Mouse (Mus musculus) gastrocnemius, postnatal 25 days (tissue): ENCODE measurements around the gene Gm1673. TPM values are rescaled to one million over a fixed set of nuclear protein-coding genes. Genes with fewer than 3 reads are reported as not detected.
A peak's percentile ranks its signal among the peaks of the same experiment; 100 is the strongest.

Experiments
- DNase-seq: peaks from one replicate; pipeline ENCODE4 v3.0.0; 2022
- total RNA-seq, 2 experiments: library from RNA; stranded (reverse); gene quantifications; 1 replicate in 1 of 2; 2 replicates in 1 of 2; pipeline ENCODE4 v1.2.3; 2021

The Gm1673 gene
- total RNA-seq, 2 experiments from 2014 or later = not detected

DNA sequence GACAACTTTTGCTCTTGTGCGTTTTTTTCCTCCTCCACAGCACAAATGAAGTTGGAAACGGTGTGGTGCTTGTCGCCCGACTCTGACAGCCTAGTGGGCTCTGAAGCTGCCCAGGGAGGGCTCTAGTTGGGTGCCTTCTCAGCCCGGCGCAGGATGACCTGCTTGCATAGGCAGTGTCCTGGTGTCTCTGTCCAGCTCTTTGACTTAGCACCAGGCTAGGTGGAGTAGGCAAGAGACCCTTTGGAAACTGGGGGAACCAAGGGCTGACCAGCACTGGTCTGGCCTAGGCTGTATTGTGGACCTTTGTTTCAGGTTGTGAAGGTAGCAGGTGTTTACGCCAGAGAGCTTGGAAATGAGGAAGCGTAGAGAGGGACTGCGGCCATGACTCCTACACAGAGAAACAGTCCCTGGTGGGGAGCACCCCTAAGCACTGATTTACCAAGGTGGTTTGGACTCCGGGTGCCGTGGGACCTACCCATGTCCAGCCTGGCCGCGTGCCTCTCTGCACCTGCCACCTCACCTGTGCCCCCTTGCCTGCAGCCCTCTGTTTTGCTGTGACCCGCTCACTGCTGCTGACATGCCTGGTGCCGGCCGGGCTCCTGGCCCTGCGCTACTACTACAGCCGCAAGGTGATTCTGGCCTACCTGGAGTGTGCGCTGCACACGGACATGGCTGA is 14.7 kb downstream of the Gm1673 start:
- peak; percentile 2 for DNase-seq

DNA sequence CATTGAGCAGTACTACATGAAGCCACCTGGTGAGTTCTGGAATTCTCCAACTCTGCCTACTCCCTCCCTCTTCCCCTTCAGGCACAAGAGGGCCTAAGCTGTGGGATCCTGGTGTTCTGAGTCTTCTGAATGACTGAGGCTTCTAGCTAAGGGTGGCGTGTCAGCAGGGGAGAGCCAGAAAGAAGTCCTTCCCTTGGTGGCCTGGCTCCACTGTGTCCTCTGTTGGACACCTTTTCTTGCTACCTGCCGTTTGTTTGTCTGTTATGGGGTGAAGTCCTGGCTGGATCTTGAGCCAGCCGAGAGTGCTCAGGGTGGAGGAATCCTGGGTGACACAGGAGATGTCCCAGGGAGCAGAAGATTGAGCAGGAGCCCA is 15.3 kb downstream of the Gm1673 start:
- peak; percentile 2 for DNase-seq

DNA sequence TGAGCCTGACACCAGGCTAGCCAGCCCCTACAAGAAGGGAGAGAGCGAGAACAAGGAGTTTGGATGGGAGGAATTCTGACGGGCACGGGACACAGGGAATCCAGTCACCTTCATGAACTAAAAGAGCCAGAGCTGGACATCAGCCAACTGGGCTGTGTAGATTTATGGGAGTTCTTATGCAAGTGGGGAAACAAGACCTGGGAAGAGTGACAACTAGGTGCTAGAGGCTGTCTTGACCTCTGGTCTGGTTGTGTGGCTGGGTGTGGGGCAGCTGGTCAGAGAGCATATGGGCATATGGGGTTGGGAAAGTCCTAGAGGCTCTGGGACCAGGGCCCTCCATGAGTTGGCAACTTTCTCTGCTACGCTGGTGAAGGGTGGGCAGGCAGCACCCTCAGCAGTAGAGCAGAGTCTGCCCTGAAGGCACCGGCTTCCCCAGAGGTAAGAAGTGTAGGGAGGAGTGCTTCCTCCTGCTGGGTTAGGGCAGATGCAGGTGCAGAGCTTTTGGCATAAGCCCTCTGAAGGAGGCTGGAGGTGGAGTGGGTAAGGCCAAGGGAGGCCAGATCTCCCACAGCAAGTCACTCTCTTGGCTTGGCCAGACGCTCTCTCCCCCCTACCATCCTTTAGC is 16.3 kb downstream of the Gm1673 start:
- DNase-seq = peak; percentile 4

DNA sequence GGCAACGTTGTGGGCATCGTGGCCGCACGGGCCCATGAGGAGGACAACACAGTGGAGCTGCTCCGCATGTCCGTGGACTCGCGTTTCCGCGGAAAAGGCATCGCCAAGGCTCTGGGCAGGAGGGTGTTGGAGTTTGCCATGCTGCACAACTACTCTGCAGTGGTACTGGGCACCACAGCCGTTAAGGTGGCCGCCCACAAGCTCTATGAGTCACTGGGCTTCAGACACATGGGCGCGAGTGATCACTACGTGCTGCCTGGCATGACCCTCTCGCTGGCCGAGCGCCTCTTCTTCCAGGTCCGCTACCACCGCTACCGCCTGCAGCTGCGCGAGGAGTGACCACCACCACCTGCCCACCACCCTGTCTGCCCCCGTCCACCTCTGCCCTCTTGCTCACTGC is 17.6 kb downstream of the Gm1673 start:
- no peak for DNase-seq

DNA sequence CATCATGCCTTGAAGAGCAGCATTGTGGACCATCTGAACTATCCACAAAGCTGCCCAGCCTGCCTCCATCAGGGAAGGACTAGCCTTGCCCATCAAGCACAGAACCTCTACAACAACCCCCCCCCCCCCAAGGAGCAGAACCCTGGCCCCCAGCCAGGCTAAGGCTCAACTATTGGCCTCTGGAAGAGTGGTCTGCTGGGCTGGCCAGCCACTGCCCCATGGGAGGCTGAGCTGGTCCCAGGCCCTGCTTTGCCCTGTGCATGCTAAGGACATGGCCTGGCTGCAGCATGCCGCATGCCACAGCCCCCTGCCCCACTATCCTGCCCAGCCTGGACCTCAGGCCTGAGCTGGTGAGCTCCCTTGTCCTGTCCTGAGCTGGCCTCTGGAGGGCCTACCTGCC is 18.2 kb downstream of the Gm1673 start:
- DNase-seq = no peak

DNA sequence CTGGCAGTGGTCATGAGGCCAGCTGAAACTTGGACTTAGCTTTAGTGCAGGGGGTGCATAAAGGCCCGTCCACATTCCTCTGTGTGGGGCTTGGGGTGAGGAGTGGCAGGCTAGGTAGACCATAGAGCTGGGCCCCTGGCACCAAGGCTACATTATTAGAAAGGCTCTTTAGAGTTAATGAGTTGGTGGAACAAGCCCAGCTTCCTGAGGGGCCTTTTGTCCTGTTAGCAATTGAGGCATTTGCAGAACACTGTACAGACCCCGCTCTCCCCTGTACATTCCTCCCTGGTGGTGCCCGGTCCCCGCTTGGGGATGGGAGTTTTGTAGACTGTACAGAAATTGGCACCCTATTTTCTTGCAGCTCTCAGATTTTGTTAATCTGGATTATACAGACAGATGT is 19.4 kb downstream of the Gm1673 start:
- DNase-seq = peak; percentile 0

DNA sequence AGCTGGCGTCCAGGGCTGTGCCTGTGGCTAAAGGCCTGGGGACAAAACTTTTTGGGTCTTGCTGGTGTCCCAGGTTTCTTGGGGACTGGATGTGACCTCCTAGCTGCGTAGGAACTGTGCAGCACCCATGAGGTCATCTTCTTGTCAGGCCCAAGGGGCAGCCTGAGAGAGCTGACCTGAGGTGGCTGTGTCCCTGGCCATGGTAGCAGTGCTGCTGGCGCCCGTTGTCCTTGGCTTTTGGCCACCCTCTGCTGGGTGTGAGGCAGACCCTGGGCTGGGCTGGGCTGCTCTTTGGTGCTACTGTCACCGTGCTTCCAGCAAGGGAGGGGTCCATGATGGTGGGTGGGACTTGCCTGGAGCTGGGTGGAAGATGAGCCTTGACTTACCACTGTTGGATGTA is 21.4 kb downstream of the Gm1673 start:
- DNase-seq = no peak

DNA sequence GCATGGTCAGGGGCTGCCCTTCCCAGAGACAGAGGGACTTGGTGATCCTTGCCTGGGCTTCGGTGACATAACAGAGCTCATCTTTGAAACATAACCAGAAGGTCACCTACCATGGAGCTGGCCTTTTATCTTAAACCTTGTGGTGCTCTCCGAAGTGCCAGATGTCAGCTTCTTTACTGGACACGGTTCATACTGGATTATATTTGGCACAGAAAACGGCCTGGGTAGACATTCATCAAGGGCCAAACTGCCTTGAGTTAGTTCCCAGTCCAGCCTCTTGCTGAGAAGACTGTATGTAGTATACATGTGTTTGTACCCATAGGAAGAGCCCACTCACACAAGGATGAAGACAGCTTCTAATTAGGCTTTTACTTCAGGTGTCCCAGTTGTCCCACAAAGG is 23.6 kb downstream of the Gm1673 start:
- DNase-seq = no peak

DNA sequence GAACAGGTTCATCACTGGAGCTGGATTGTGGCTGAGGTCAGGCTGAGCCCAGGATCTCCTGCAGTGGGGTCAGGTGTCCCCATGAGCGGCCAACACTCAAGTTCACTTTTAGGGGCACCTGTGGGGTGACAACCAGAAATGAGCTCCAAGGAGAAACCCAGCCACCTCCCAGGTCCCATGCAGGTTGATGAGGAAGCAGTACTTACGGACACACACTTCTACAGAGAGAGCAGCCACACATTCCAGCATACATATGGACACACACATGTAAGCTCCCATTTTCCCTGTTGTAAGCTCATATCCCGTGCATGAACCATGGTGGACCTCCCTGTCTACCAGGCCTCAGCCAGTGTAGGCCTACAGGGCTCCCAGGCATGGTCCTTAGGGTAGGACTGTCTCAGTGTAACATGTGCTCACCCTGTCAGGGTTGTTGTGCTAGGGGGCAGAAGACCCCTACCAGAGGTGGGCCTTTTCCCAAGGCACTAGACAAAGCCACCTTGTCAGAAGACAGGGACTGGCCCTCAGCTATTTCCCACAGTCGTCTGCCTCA is 24.2 kb downstream of the Gm1673 start:
- DNase-seq = no peak

DNA sequence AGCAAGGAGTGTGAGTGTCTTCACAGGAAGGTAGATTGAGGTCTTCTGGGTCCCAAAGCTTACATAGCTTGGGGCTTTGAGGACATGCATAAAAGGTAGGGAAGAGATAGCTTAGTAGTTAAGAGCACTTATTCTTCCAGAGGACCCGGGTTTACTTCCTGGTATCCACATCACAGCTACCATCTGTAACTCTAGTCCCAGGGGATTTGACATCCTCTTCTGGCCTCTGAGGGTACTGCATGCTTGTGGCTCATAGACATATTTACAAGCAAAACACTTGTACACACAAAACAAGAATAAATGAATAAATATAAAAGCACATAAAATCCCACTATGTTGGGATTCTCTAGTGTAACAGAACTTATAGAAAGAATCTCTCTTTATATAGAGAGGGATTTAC is 31.4 kb downstream of the Gm1673 start:
- DNase-seq = no peak

DNA sequence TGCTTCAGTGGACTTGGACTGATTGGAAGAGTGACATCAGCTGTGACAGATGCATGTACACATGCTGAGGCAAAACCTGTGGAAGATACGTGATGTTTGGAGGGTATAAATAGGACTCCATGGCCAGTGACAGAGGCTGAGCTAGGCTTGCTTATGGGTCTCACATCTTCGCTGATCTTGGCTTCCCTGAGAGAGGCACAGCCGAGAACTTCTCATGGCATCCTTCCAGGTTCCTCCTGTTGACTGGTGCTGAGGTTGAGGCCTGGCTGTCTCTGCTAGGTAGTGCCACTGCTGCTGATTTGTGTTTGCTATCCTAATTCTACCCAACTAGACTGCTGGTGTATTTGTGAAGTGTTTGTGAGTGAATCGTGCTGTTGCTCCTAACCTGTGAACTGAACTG is 35.7 kb downstream of the Gm1673 start:
- DNase-seq = no peak

DNA sequence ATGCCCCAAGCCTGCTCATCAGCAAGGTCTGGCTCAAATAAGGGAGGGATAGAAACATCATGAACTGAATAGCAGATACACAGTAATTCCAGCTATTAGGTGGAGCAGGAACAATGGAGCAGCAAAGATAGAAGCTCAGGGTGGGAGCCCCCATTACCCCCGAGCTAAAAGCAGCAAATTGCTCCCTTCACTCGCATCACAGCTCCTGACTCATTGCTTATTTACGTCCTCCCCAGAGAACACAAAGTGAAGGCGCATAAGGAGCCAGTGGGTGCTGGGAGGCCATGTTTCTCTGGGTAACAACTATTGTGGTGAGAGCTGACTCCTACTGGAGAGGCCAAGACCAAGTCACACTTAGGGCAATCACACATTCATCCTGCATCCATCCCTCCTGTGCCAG is 46.9 kb downstream of the Gm1673 start:
- DNase-seq = no peak

DNA sequence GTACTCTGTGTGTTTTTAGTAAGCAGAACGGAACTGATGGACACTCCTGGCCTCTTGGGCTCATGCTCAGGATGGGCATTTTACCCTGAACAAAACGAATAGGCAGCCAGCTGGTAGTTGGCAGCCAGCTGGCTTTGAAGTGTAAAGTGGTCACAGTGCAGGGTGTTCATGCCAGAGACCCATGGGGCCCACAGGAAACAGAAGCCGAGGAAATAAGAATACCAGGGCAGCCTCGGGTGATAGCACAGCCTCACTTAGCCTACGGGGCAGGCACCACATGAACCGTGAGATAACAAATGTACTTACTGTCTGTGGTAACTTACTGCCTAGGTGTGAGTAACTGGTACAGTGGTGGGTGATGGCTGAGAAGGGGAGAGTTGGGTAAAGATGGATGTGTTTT is 47.8 kb downstream of the Gm1673 start:
- DNase-seq = no peak

DNA sequence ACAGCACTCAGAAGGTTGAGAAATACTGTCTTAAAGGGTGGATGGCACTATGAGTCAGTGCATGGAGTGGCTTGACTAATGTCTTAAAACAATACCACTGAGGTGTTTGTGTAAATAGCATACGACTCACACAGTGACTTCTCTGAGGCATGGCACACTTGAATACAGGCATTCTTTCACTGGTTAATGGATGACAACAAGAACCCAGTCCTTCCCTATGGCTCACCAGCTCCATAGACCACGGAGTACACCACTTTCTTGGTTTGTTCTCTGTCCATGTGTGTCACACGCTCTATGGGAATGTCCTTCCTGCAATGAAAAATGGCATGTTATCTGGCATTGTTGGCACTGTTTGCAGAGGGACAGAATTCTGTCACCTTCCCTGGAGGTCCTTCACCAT is 49.3 kb downstream of the Gm1673 start:
- no peak for DNase-seq

Other genes starting within 250 kb of the Gm1673 start
- gene Letm1, start 200.6 kb upstream of the Gm1673 start, total RNA-seq = 10 to 100 TPM; 81.0 to 83.2 TPM
- 10 to 100 TPM; 10.1 TPM for gene Nsd2, start 162.7 kb upstream of the Gm1673 start, total RNA-seq
- gene Nelfa, start 47.0 kb upstream of the Gm1673 start, total RNA-seq = 1 to 10 TPM; 4.7 to 6.6 TPM
- gene Nat8l, start 12.6 kb downstream of the Gm1673 start, total RNA-seq = under 1 TPM; 0.08 to 0.59 TPM
- under 1 TPM in 1 of 2 experiments, not detected in 1; 0.87 TPM for gene Poln, start 186.0 kb downstream of the Gm1673 start, total RNA-seq
- 1 to 10 TPM; 3.4 to 3.7 TPM for gene Haus3, start 186.1 kb downstream of the Gm1673 start, total RNA-seq
- gene Mxd4, start 204.3 kb downstream of the Gm1673 start, total RNA-seq = 10 to 100 TPM; 27.2 to 43.3 TPM